Mouse (Mus musculus): ENCODE measurements around the gene Opcml. TPM values are rescaled to one million over a fixed set of nuclear protein-coding genes. Genes with fewer than 3 reads are reported as not detected.

Opcml gene
- polyA plus RNA-seq, 1 experiment = not detected

GRCm38 (mm10) chr9:28065126-28065525, 274.6 kb downstream of the Opcml start:
- Histone ChIP-seq H3K9ac (ENCODE audit: low read depth, poor library complexity, severe bottlenecking) (no peak overlapping the region), H3K27ac (ENCODE audit: insufficient read depth, low read length) (no peak overlapping the region), H3K27me3 (ENCODE audit: control insufficient read depth, insufficient read depth, low read length, poor library complexity, severe bottlenecking) (no peaks in the 10 kb centered on the region), H3K36me3 (ENCODE audit: control insufficient read depth, insufficient read depth, low read length, poor library complexity, severe bottlenecking) (no peaks in the 10 kb centered on the region), H3K9me3 (replicated peaks; ENCODE audit: control insufficient read depth, insufficient read depth, low read length, poor library complexity, severe bottlenecking) (no peaks in the 10 kb centered on the region), H3K4me3 (ENCODE audit: low read depth, low read length) (no peak overlapping the region), H3K4me1 (ENCODE audit: control insufficient read depth, insufficient read depth, low read length) (no peaks in the 10 kb centered on the region)
- TF ChIP-seq POLR2A (IDR thresholded peaks at IDR 0.05; ENCODE audit: insufficient read depth, low read length) (no peak), EP300 (IDR thresholded peaks at IDR 0.05; ENCODE audit: insufficient read depth, low read depth, low read length) (no peak), CTCF (IDR thresholded peaks at IDR 0.05; ENCODE audit: low read depth, low read length) (no peak)

GRCm38 (mm10) chr9:28080694-28081093, 290.1 kb downstream of the Opcml start:
- Histone ChIP-seq H3K9me3 (replicated peaks; ENCODE audit: control insufficient read depth, insufficient read depth, low read length, poor library complexity, severe bottlenecking) (no peaks in the 10 kb centered on the region), H3K36me3 (ENCODE audit: control insufficient read depth, insufficient read depth, low read length, poor library complexity, severe bottlenecking) (no peaks in the 10 kb centered on the region)
- TF ChIP-seq CTCF (IDR thresholded peaks at IDR 0.05; ENCODE audit: low read depth, low read length) (no peak), EP300 (IDR thresholded peaks at IDR 0.05; ENCODE audit: insufficient read depth, low read depth, low read length) (no peak), POLR2A (IDR thresholded peaks at IDR 0.05; ENCODE audit: insufficient read depth, low read length) (no peak)

DNA sequence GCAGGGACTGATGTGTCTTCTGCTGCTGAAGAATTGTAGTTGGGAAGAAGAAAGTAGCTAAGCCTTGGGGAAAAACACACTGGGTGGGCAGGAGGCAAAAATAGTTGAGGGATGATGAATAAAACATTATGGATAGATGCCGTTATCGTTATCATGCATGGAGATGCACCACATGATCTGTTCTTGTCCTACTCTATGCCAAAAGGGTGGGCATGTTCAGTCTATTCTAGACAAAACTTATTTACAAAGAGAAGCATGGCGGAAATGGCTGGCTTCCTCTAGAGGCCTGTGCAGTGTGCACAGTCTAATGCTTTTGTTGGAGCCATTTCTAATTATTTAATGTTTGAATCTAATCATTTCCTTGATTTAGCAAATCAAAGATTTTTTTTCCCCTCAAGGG, 293.2 kb downstream of the Opcml start:
- no peak overlapping the region for H3K9ac ChIP-seq (ENCODE audit: low read depth, poor library complexity, severe bottlenecking)
- no peak for TF ChIP-seq POLR2A (IDR thresholded peaks at IDR 0.05; ENCODE audit: insufficient read depth, low read length)
- TF ChIP-seq CTCF (IDR thresholded peaks at IDR 0.05; ENCODE audit: low read depth, low read length) = no peak
- no peak for TF ChIP-seq EP300 (IDR thresholded peaks at IDR 0.05; ENCODE audit: insufficient read depth, low read depth, low read length)
- no peaks in the 10 kb centered on the region for H3K36me3 ChIP-seq (ENCODE audit: control insufficient read depth, insufficient read depth, low read length, poor library complexity, severe bottlenecking)
- H3K27ac ChIP-seq (ENCODE audit: insufficient read depth, low read length) = no peak overlapping the region
- no peaks in the 10 kb centered on the region for H3K4me1 ChIP-seq (ENCODE audit: control insufficient read depth, insufficient read depth, low read length)
- H3K27me3 ChIP-seq (ENCODE audit: control insufficient read depth, insufficient read depth, low read length, poor library complexity, severe bottlenecking) = no peaks in the 10 kb centered on the region
- no peaks in the 10 kb centered on the region for H3K9me3 ChIP-seq (replicated peaks; ENCODE audit: control insufficient read depth, insufficient read depth, low read length, poor library complexity, severe bottlenecking)
- H3K4me3 ChIP-seq (ENCODE audit: low read depth, low read length) = no peak overlapping the region

More at GRCm38 (mm10) chr9:28080694-28081093, 290.1 kb downstream of the Opcml start:
- no peaks in the 10 kb centered on the region for H3K27me3 ChIP-seq (ENCODE audit: control insufficient read depth, insufficient read depth, low read length, poor library complexity, severe bottlenecking)
- no peak overlapping the region for H3K9ac ChIP-seq (ENCODE audit: low read depth, poor library complexity, severe bottlenecking)
- no peak overlapping the region for H3K27ac ChIP-seq (ENCODE audit: insufficient read depth, low read length)
- no peaks in the 10 kb centered on the region for H3K4me1 ChIP-seq (ENCODE audit: control insufficient read depth, insufficient read depth, low read length)
- no peak overlapping the region for H3K4me3 ChIP-seq (ENCODE audit: low read depth, low read length)

GRCm38 (mm10) chr9:28084273-28084726, 293.7 kb downstream of the Opcml start:
- no peak for TF ChIP-seq POLR2A (IDR thresholded peaks at IDR 0.05; ENCODE audit: insufficient read depth, low read length)
- H3K27me3 ChIP-seq (ENCODE audit: control insufficient read depth, insufficient read depth, low read length, poor library complexity, severe bottlenecking) = no peaks in the 10 kb centered on the region
- H3K9me3 ChIP-seq (replicated peaks; ENCODE audit: control insufficient read depth, insufficient read depth, low read length, poor library complexity, severe bottlenecking) = no peaks in the 10 kb centered on the region
- no peaks in the 10 kb centered on the region for H3K36me3 ChIP-seq (ENCODE audit: control insufficient read depth, insufficient read depth, low read length, poor library complexity, severe bottlenecking)
- no peak overlapping the region for H3K4me3 ChIP-seq (ENCODE audit: low read depth, low read length)
- H3K9ac ChIP-seq (ENCODE audit: low read depth, poor library complexity, severe bottlenecking) = no peak overlapping the region
- no peak overlapping the region for H3K27ac ChIP-seq (ENCODE audit: insufficient read depth, low read length)
- no peaks in the 10 kb centered on the region for H3K4me1 ChIP-seq (ENCODE audit: control insufficient read depth, insufficient read depth, low read length)

GRCm38 (mm10) chr9:28091395-28091794, 300.8 kb downstream of the Opcml start:
- Histone ChIP-seq H3K36me3 (ENCODE audit: control insufficient read depth, insufficient read depth, low read length, poor library complexity, severe bottlenecking) (no peaks in the 10 kb centered on the region), H3K27ac (ENCODE audit: insufficient read depth, low read length) (no peak overlapping the region), H3K27me3 (ENCODE audit: control insufficient read depth, insufficient read depth, low read length, poor library complexity, severe bottlenecking) (no peaks in the 10 kb centered on the region), H3K4me1 (ENCODE audit: control insufficient read depth, insufficient read depth, low read length) (no peaks in the 10 kb centered on the region), H3K9ac (ENCODE audit: low read depth, poor library complexity, severe bottlenecking) (no peak overlapping the region), H3K4me3 (ENCODE audit: low read depth, low read length) (no peak overlapping the region), H3K9me3 (replicated peaks; ENCODE audit: control insufficient read depth, insufficient read depth, low read length, poor library complexity, severe bottlenecking) (no peaks in the 10 kb centered on the region)
- TF ChIP-seq EP300 (IDR thresholded peaks at IDR 0.05; ENCODE audit: insufficient read depth, low read depth, low read length) = no peak
- TF ChIP-seq POLR2A (IDR thresholded peaks at IDR 0.05; ENCODE audit: insufficient read depth, low read length) = no peak
- TF ChIP-seq CTCF (IDR thresholded peaks at IDR 0.05; ENCODE audit: low read depth, low read length) = no peak

- no peak overlapping the region for H3K9ac ChIP-seq (ENCODE audit: low read depth, poor library complexity, severe bottlenecking)
- no peaks in the 10 kb centered on the region for H3K36me3 ChIP-seq (ENCODE audit: control insufficient read depth, insufficient read depth, low read length, poor library complexity, severe bottlenecking)
- no peaks in the 10 kb centered on the region for H3K4me1 ChIP-seq (ENCODE audit: control insufficient read depth, insufficient read depth, low read length)
- H3K27me3 ChIP-seq (ENCODE audit: control insufficient read depth, insufficient read depth, low read length, poor library complexity, severe bottlenecking) = no peaks in the 10 kb centered on the region
- H3K27ac ChIP-seq (ENCODE audit: insufficient read depth, low read length) = no peak overlapping the region
- H3K9me3 ChIP-seq (replicated peaks; ENCODE audit: control insufficient read depth, insufficient read depth, low read length, poor library complexity, severe bottlenecking) = no peaks in the 10 kb centered on the region
- TF ChIP-seq EP300 (IDR thresholded peaks at IDR 0.05; ENCODE audit: insufficient read depth, low read depth, low read length) = no peak
- TF ChIP-seq POLR2A (IDR thresholded peaks at IDR 0.05; ENCODE audit: insufficient read depth, low read length) = no peak
- TF ChIP-seq CTCF (IDR thresholded peaks at IDR 0.05; ENCODE audit: low read depth, low read length) = no peak
- H3K4me3 ChIP-seq (ENCODE audit: low read depth, low read length) = no peak overlapping the region
These were observed 304.1 kb downstream of the Opcml start for GRCm38 (mm10) chr9:28094722-28095121.

Measured in ES-Bruce4 (cell line).